Mouse (Mus musculus) stomach, postnatal 0 days (tissue): ENCODE data around the gene Tagln2. TPM values are rescaled to one million over a fixed set of nuclear protein-coding genes. Genes with fewer than 3 reads are reported as not detected.

Source experiments
- ATAC-seq: fragments of 200-750 bp; cut with Nextera tagmentation; 2 replicates; pipeline ENCODE4 v1.8.0; 2017; ENCODE audit not compliant: low FRiP score, low TSS enrichment
- DNase-seq: peaks from one replicate; pipeline ENCODE4 v3.0.0-alpha.2; 2016; ENCODE audit warnings: low spot score
- H3K27ac ChIP-seq: fragments of 300-500 bp; sonication (generic); replicated peaks from 2 replicates; pipeline ENCODE4 v1.5.1; 2014; ENCODE audit warnings: mild to moderate bottlenecking, control low read depth
- H3K27me3 ChIP-seq: fragments of 300-500 bp; sonication (generic); 2 replicates; pipeline ENCODE4 v1.6.1; 2014; ENCODE audit warnings: low read length; ENCODE audit not compliant: control insufficient read depth, insufficient read depth
- H3K36me3 ChIP-seq: fragments of 300-500 bp; sonication (generic); 2 replicates; pipeline ENCODE4 v1.6.1; 2014; ENCODE audit warnings: low read length, mixed read lengths; ENCODE audit not compliant: control insufficient read depth, insufficient read depth
- H3K4me1 ChIP-seq: fragments of 300-500 bp; sonication (generic); replicated peaks from 2 replicates; pipeline ENCODE4 v1.6.1; 2014; ENCODE audit warnings: antibody characterized with exemption; ENCODE audit not compliant: control insufficient read depth, insufficient read depth
- H3K4me2 ChIP-seq: fragments of 300-500 bp; sonication (generic); replicated peaks from 2 replicates; pipeline ENCODE4 v1.6.1; 2014; ENCODE audit warnings: low read depth, mild to moderate bottlenecking, control low read depth, moderate library complexity
- H3K4me3 ChIP-seq: fragments of 300-500 bp; sonication (generic); 2 replicates; pipeline ENCODE4 v1.5.1; 2014; ENCODE audit warnings: low read depth, low read length, control low read depth
- H3K9ac ChIP-seq: fragments of 300-500 bp; sonication (generic); 2 replicates; pipeline ENCODE4 v1.6.1; 2014; ENCODE audit warnings: mild to moderate bottlenecking, low read length, control low read depth, mixed read lengths
- H3K9me3 ChIP-seq: fragments of 300-500 bp; sonication (generic); 2 replicates; pipeline ENCODE4 v1.6.1; 2016; ENCODE audit warnings: low read length; ENCODE audit not compliant: control insufficient read depth
- CTCF ChIP-seq: IDR thresholded peaks from 2 replicates; pipeline ENCODE4 v1.5.1; 2016; ENCODE audit warnings: antibody characterized with exemption, low read depth, mild to moderate bottlenecking, moderate library complexity
- EP300 ChIP-seq: optimal IDR thresholded peaks from 2 replicates; pipeline ENCODE3; 2016; ENCODE audit warnings: antibody characterized with exemption
- WGBS: fragments of 180-500 bp; shearing (Covaris S2); extraction: QIAGEN DNeasy Blood & Tissue Kit; methylation state at CpG from one replicate; pipeline ENCODE4 v1.1.7; 2014; 5-methylcytosine and 5-hydroxymethylcytosine counted together
- polyA plus RNA-seq: library from polyadenylated mRNA; unstranded; fragments of >200 nt; fragmentation: Nextera tagmentation; extraction: Ambion mirVana; gene quantifications from 2 replicates; pipeline ENCODE4 v1.2.1, GENCODE M21; 2015

Tagln2 gene
- polyA plus RNA-seq, result 564 and 594 TPM in 2 replicates

DNA sequence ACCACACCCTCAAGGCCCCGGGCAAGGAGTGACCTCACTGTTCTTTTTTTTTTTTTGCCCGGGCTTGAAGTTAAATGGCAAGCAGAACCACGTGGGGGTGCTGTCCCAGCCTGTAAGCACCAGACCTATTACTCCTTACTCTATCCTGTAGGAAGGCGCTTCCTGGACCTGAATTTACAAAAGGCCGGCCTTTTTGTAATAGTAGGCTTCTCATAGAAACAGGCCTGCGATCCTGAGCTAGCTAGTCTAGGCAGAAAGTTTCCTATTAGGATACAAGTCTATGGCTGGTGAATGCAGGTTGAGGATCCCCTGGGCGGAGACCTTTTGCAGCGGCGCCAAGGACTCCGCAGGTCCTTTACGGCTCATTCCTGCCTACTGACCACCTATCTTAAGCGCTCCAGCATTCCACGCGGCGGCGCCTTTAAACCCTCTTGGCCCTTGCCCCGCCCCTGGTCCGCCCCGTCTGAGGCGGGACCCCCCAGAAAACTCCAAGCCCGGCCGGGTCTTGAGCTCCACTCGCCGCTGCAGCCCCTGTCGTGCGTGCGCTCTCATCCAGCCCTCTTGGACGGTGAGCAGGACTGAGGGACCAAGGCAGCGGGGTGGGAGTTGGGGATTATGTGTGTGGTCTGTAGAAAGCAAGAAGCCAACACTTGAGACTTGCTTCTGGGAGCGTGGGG lies at the start of gene Tagln2:
Gene Tagln2, plus strand, starts transcription at position 283 of the 677 bp plus-strand sequence.
- 3% methylated on average over 30 of the region's 30 CpGs for WGBS

DNA sequence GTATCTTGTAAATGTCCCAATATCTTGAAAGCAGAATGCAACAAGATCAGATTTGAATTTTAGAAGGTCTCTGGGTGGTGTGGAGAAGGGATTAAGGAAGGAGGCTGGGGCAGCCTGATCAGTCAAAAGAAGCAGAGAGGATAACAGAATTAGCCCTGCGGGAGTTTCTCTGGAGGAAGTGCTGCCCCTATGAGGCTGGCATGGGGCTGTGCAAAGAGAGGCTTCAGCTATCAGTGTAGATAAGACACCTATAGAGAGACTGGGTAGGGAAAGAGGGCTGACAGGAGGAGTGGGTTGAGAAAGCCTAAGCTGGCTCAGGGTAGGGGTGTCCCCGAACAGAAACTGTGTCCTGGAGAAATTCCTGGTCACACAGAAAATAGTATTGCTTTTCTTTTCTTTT lies 49.6 kb upstream of the Tagln2 start:
- DNase-seq (no peak), ATAC-seq (no peak)
- Histone ChIP-seq H3K4me1 (no peaks in the 10 kb centered on the region), H3K4me3 (no peak overlapping the region), H3K36me3 (no peaks in the 10 kb centered on the region), H3K27me3 (no peaks in the 10 kb centered on the region), H3K4me2 (no peak overlapping the region), H3K9ac (no peak overlapping the region), H3K9me3 (no peaks in the 10 kb centered on the region), H3K27ac (no peak overlapping the region)
- peak; percentile 45 for TF ChIP-seq CTCF
- TF ChIP-seq EP300, result no peak
- WGBS, result 46% methylated on average over 2 of the region's 2 CpGs

More for the DNA sequence above, at the start of gene Tagln2:
- peak; percentile 63 for TF ChIP-seq CTCF
- peak; percentile 26 for TF ChIP-seq EP300
- Histone ChIP-seq H3K27me3 (no peaks in the 10 kb centered on the region), H3K4me1 (peaks cover 16% of the 10 kb centered on the region), H3K9ac (peak within 1 kb of the TSS; percentile 88), H3K4me2 (peak within 1 kb of the TSS; percentile 72), H3K4me3 (peak within 1 kb of the TSS; percentile 73), H3K9me3 (no peaks in the 10 kb centered on the region), H3K27ac (peak within 1 kb of the TSS; percentile 97), H3K36me3 (no peaks in the 10 kb centered on the region)
- peak; percentile 94 for DNase-seq
- ATAC-seq, result peak; percentile 70

DNA sequence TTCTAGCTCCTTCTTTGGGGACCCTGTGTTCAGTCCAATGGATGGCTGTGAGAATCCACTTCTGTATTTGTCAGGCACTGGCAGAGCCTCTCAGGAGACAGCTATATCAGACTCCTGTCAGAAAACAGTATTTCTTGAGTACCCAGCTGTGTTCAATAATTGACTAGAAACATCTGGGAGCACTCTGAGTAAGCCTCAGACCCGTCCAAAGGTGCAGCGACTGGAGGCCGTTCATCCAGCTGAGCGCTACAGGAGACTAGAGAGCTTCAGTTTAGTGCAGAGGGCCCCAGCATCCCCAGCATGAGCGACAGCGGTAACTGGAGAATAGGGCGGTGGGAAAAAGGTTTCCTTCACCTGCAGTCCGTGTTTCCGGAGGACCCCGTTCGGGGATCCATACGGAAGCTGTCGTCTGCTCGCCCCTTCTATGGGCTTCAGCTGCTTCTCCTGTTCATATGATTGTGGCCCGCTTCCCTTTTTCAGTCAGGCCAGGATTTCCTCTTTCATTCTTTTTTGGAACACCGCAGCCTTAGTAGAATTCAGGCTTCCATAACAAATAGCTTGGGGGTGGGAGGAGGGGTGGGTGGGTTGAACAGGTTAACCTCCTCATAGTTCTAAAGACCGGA lies 48.9 kb upstream of the Tagln2 start:
- no peaks in the 10 kb centered on the region for H3K4me1 ChIP-seq
- no peak for ATAC-seq
- H3K9me3 ChIP-seq, result no peaks in the 10 kb centered on the region
- TF ChIP-seq CTCF, result no peak
- no peak for TF ChIP-seq EP300
- H3K27ac ChIP-seq, result no peak overlapping the region
- WGBS, result 48% methylated on average over 17 of the region's 17 CpGs
- no peak overlapping the region for H3K4me2 ChIP-seq
- DNase-seq, result no peak
- H3K4me3 ChIP-seq, result no peak overlapping the region
- no peaks in the 10 kb centered on the region for H3K27me3 ChIP-seq
- no peaks in the 10 kb centered on the region for H3K36me3 ChIP-seq
- no peak overlapping the region for H3K9ac ChIP-seq

DNA sequence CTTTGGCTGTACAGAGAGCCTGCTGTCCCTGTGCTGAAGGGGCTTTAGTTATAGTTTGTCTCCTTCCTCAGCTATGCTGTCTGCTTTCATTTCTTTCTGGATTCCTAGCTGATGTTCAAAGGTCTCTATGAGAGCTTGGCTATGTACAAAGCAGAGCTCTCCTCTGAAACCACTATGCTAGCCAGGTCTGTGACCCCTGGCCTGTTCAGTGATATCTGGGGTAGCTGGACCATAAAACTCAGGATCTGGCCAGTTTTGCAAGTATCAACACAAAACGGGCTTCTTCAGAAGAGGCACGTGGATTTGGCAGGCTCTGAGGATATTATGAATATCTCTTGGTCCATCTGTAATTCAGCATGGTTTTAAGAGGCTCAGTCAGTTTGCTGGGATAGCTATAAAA lies 46.9 kb upstream of the Tagln2 start:
- Histone ChIP-seq H3K9ac (no peak overlapping the region), H3K4me2 (no peak overlapping the region), H3K4me1 (no peaks in the 10 kb centered on the region), H3K27ac (no peak overlapping the region), H3K9me3 (no peaks in the 10 kb centered on the region), H3K36me3 (no peaks in the 10 kb centered on the region), H3K4me3 (no peak overlapping the region), H3K27me3 (no peaks in the 10 kb centered on the region)
- 68% methylated on average over 2 of the region's 2 CpGs for WGBS
- TF ChIP-seq EP300 (no peak), CTCF (no peak)
- DNase-seq, result no peak
- no peak for ATAC-seq

DNA sequence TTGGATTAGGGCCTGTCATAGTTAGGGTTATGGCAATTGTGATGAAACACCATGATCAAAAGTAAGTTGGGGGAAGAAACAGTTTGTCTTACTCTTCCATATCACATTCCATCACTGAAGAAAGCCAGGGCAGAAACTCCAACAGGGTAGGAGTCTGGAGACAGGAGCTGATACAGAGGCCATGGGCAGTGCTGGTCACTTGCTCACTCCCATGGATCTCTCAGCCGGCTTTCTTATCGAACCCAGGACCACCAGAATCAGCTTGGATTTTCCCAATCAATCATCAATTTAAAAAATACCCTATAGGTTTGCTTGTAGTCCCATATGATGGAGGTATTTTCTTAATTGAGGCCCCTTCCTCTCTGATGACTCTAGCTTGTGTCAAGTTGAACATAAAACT lies 46.0 kb upstream of the Tagln2 start:
- no peak overlapping the region for H3K4me2 ChIP-seq
- ATAC-seq, result no peak
- no peaks in the 10 kb centered on the region for H3K9me3 ChIP-seq
- no peak for TF ChIP-seq CTCF
- TF ChIP-seq EP300, result no peak
- H3K36me3 ChIP-seq, result no peaks in the 10 kb centered on the region
- no peaks in the 10 kb centered on the region for H3K27me3 ChIP-seq
- H3K4me3 ChIP-seq, result no peak overlapping the region
- H3K9ac ChIP-seq, result no peak overlapping the region
- DNase-seq, result no peak
- H3K4me1 ChIP-seq, result no peaks in the 10 kb centered on the region
- 90% methylated on average over 2 of the region's 2 CpGs for WGBS
- H3K27ac ChIP-seq, result no peak overlapping the region

DNA sequence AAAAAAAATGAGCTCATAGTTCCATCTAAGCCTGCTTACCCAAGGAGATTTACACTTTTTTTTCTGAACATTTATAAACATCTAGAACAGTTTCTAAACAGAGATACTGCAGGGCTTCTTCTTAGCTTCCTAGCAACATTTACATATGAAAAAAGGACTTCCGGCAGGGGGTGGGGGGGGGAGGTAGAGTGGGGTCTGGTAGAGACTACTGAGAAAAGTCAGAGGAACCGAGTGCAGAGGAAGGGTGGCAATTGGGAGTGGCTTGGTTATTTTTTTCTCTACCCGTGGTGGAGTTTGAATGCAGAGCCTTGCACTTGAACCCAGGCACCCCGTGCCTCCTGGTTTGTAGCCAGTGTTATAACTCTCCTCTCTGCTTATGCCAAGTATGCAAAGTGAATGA lies 44.4 kb upstream of the Tagln2 start:
- Histone ChIP-seq H3K4me1 (no peaks in the 10 kb centered on the region), H3K27me3 (no peaks in the 10 kb centered on the region), H3K9ac (no peak overlapping the region), H3K9me3 (no peaks in the 10 kb centered on the region), H3K4me2 (no peak overlapping the region), H3K4me3 (no peak overlapping the region), H3K36me3 (no peaks in the 10 kb centered on the region), H3K27ac (peak overlapping the region; percentile 49; the same call in 1 of the 2 replicates)
- ATAC-seq (no peak), DNase-seq (no peak)
- no peak for TF ChIP-seq EP300
- WGBS, result 17% methylated on average over 4 of the region's 4 CpGs
